Mouse (Mus musculus) forebrain, embryonic 13.5 days (tissue): ENCODE measurements around the gene Gm6164. TPM values are rescaled to one million over a fixed set of nuclear protein-coding genes. Genes with fewer than 3 reads are reported as not detected.
"Not testable (repeated sequence)": the region's sequence is repeated elsewhere in the genome, so short reads cannot be mapped to it uniquely, and the experiment has no call there.

Experiments used
- ATAC-seq: fragments of 200-750 bp; cut with Nextera tagmentation; 2 replicates; pipeline ENCODE4 v1.8.0; 2017
- H3K27ac ChIP-seq: fragments of 300-500 bp; sonication (generic); 2 replicates; pipeline ENCODE4 v1.5.1; 2015; ENCODE audit warnings: inconsistent platforms, mild to moderate bottlenecking, moderate library complexity
- H3K27me3 ChIP-seq: fragments of 300-500 bp; sonication (generic); 2 replicates; pipeline ENCODE4 v1.6.1; 2015; ENCODE audit warnings: mild to moderate bottlenecking, inconsistent platforms
- H3K36me3 ChIP-seq: fragments of 300-500 bp; sonication (generic); 2 replicates; pipeline ENCODE4 v1.6.1; 2015; ENCODE audit warnings: mild to moderate bottlenecking, inconsistent platforms; ENCODE audit not compliant: poor library complexity, severe bottlenecking
- H3K4me1 ChIP-seq: fragments of 300-500 bp; sonication (generic); 2 replicates; pipeline ENCODE4 v1.6.1; 2015; ENCODE audit warnings: inconsistent platforms
- H3K4me2 ChIP-seq: fragments of 300-500 bp; sonication (generic); 2 replicates; pipeline ENCODE4 v1.6.1; 2015; ENCODE audit warnings: inconsistent platforms, mild to moderate bottlenecking, moderate library complexity
- H3K4me3 ChIP-seq: fragments of 300-500 bp; sonication (generic); 2 replicates; pipeline ENCODE4 v1.5.1; 2015; ENCODE audit warnings: mild to moderate bottlenecking, inconsistent platforms
- H3K9ac ChIP-seq: fragments of 300-500 bp; sonication (generic); 2 replicates; pipeline ENCODE4 v1.6.1; 2015; ENCODE audit warnings: mild to moderate bottlenecking, inconsistent platforms
- H3K9me3 ChIP-seq: fragments of 300-500 bp; sonication (generic); replicated peaks from 2 replicates; pipeline ENCODE4 v1.6.1; 2016; ENCODE audit warnings: inconsistent platforms
- WGBS: fragments of 180-500 bp; shearing (Covaris S2); methylation state at CpG from one replicate; pipeline ENCODE4 v1.1.7; 2015; 5-methylcytosine and 5-hydroxymethylcytosine counted together
- polyA plus RNA-seq: library from polyadenylated mRNA; unstranded; fragments of >200 nt; fragmentation: Nextera tagmentation; extraction: Ambion mirVana; gene quantifications from 2 replicates; pipeline ENCODE4 v1.2.1, GENCODE M21; 2015

Gm6164 gene
- polyA plus RNA-seq: not detected in 2 replicates

DNA sequence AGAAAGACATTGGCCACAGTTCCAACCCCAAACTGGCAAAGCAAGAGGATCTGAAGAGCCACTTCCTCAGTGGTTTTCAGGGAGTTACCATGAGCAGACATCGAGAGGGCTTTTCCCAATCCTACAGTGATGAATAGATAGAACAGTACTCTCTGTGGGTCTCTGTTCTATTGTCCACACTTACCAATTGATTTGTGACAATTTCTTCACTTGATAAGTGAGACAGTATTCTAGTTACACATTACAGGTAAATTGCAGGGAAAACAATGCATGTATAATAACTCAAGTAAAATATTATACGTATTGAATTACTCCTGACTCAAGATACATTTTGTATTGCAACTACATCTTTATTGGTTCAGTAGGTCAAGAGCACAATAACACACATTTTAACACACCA lies at the start of gene Gm6164:
TSS of gene Gm6164 (minus strand) at position 101 of the 400 bp plus-strand sequence.
- H3K27ac ChIP-seq, H3K9ac ChIP-seq, H3K4me1 ChIP-seq, ATAC-seq, H3K4me3 ChIP-seq, H3K27me3 ChIP-seq, H3K9me3 ChIP-seq, H3K36me3 ChIP-seq, H3K4me2 ChIP-seq: not testable (repeated sequence)
- WGBS: no CpG with 5 or more reads among the region's 2 CpGs

DNA sequence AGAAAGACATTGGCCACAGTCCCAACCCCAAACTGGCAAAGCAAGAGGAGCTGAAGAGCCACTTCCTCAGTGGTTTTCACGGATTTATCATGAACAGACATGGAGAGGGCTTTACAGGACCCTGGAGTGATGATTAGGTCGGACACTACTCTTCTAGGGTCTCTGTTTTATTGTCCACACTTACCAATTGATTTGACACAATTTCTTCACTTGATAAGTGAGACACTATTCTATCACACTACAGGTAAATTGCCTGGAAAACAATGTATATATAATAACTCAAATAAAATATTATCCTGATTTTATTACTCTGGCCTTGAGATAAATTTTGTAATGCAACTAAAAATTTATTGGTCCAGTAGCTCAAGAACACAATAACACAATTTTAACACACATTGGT lies 28.3 kb upstream of the Gm6164 start, which contains the start of gene Gm4498:
TSS of gene Gm4498 (minus strand) at position 101 of the 400 bp plus-strand sequence.
- WGBS: no CpG with 5 or more reads among the region's 2 CpGs
- not testable (repeated sequence) for H3K27ac ChIP-seq, H3K9me3 ChIP-seq, H3K27me3 ChIP-seq, ATAC-seq, H3K4me3 ChIP-seq, H3K36me3 ChIP-seq, H3K4me2 ChIP-seq, H3K9ac ChIP-seq, H3K4me1 ChIP-seq

DNA sequence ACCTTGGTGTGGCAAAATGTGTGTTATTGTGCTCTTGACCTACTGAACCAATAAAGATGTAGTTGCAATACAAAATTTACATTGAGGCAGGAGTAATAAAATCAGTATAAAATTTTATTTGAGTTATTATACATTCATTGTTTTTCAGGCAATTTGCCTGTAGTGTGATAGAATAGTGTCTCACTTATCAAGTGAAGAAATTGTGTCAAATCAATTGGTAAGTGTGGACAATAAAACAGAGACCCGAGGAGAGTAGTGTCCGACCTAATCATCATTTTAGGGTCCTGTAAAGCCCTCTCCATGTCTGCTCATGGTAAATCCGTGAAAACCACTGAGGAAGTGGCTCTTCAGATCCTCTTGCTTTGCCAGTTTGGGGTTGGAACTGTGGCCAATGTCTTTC lies 12.0 kb downstream of the Gm6164 start, which contains the start of gene Vmn1r95:
TSS of gene Vmn1r95 (plus strand) at position 301 of the 400 bp plus-strand sequence.
- not testable (repeated sequence) for H3K9me3 ChIP-seq, H3K9ac ChIP-seq, H3K4me1 ChIP-seq, H3K27ac ChIP-seq, ATAC-seq, H3K4me3 ChIP-seq, H3K36me3 ChIP-seq, H3K4me2 ChIP-seq, H3K27me3 ChIP-seq
- WGBS: no CpG with 5 or more reads among the region's 3 CpGs

DNA sequence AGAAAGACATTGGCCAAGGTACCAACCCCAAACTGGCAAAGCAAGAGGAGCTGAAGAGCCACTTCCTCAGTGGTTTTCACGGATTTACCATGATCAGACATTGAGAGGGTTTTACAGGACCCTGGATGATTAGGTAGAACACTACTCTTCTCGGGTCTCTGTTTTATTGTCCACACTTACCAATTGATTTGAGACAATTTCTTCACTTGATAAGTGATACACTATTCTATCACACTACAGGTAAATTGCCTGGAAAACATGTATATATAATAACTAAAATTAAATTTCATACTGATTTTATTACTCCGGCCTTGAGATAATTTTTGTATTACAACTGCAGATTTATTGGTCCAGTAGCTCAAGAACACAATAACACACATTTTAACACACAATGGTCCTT lies 37.1 kb downstream of the Gm6164 start, which contains the start of gene Vmn1r94:
TSS of gene Vmn1r94 (minus strand) at position 101 of the 400 bp plus-strand sequence.
- not testable (repeated sequence) for H3K9me3 ChIP-seq, H3K27me3 ChIP-seq, H3K9ac ChIP-seq, H3K4me2 ChIP-seq, ATAC-seq, H3K27ac ChIP-seq, H3K36me3 ChIP-seq, H3K4me1 ChIP-seq, H3K4me3 ChIP-seq
- WGBS: no CpG with 5 or more reads among the region's 3 CpGs

Other genes starting within 250 kb of the Gm6164 start
- gene Ceacam20, start 240.2 kb downstream of the Gm6164 start, polyA plus RNA-seq: not detected in 2 replicates
- not detected in 2 replicates for gene Nlrp9b, start 214.1 kb downstream of the Gm6164 start, polyA plus RNA-seq
- not detected in 2 replicates for gene Vmn1r91, start 105.9 kb downstream of the Gm6164 start, polyA plus RNA-seq
- not detected in 2 replicates for gene Gm16442, start 83.0 kb downstream of the Gm6164 start, polyA plus RNA-seq
- gene Vmn1r93, start 66.5 kb downstream of the Gm6164 start, polyA plus RNA-seq: not detected in 2 replicates
- not detected in 2 replicates for gene Vmn1r94, start 37.2 kb downstream of the Gm6164 start, polyA plus RNA-seq
- not detected in 2 replicates for gene Vmn1r95, start 11.9 kb downstream of the Gm6164 start, polyA plus RNA-seq
- not detected in 2 replicates for gene Gm4498, start 28.2 kb upstream of the Gm6164 start, polyA plus RNA-seq
- gene Gm5890, start 57.2 kb upstream of the Gm6164 start, polyA plus RNA-seq: not detected in 2 replicates
- gene Gm4133, start 128.5 kb upstream of the Gm6164 start, polyA plus RNA-seq: not detected in 2 replicates
- gene Gm5728, start 169.8 kb upstream of the Gm6164 start, polyA plus RNA-seq: not detected in 2 replicates
- gene Vmn1r100, start 212.3 kb upstream of the Gm6164 start, polyA plus RNA-seq: not detected in 2 replicates
- not detected in 2 replicates for gene Vmn1r101, start 237.0 kb upstream of the Gm6164 start, polyA plus RNA-seq